Mouse (Mus musculus) bone marrow macrophage, adult 2 months (primary cell): Measurements from ENCODE around the gene Cyp2w1.

Experiments
- CTCF ChIP-seq: IDR thresholded peaks from 2 replicates; pipeline ENCODE4 v1.5.1; 2012; ENCODE audit warnings: low read depth, mild to moderate bottlenecking, low read length, moderate library complexity
- POLR2A ChIP-seq: IDR thresholded peaks from 2 replicates; pipeline ENCODE4 v1.6.1; 2012; ENCODE audit warnings: mild to moderate bottlenecking, low read depth, low read length, borderline replicate concordance

GRCm38 (mm10) chr5:139338403-139338802 is 14.0 kb upstream of the Cyp2w1 start:
- TF ChIP-seq POLR2A = no peak
- TF ChIP-seq CTCF = no peak
